ENCODE assay signal across 11 mouse cellular contexts in genomic region chr2:132695358-132696093, GRCm38 (mm10). TPM values are rescaled to one million over a fixed set of nuclear protein-coding genes. Genes with fewer than 3 reads are reported as not detected.
DNase-seq lines count a peak whose midpoint lies in the region; ATAC-seq lines count a peak whose summit lies in the region.
"Had no signal": no experiment of that assay in that cellular context is flagged by ENCODE, and none has a peak within 500 bp of the region (broad histone marks: within the 10 kb centered on the region; RNA-seq: fewer than 3 reads in every experiment).

No protein-coding gene starts in this region.

- 82% methylated on average over 9 of the region's 9 CpGs for WGBS in embryonic facial prominence, embryonic 13.5 days
- WGBS in embryonic facial prominence, embryonic 10.5 days: 87% methylated on average over 9 of the region's 9 CpGs
- WGBS in intestine, embryonic 16.5 days: 72% methylated on average over 9 of the region's 9 CpGs
- WGBS in hindbrain, embryonic 16.5 days: 88% methylated on average over 9 of the region's 9 CpGs
- WGBS in midbrain, embryonic 14.5 days: 91% methylated on average over 9 of the region's 9 CpGs

- H3K36me3 ChIP-seq in embryonic facial prominence, embryonic 13.5 days: peaks cover 17% of the 10 kb centered on the region; the same call in 1 of the 2 replicates
- H3K36me3 ChIP-seq in embryonic facial prominence, embryonic 10.5 days (replicated peaks): peaks cover 13% of the 10 kb centered on the region
- H3K36me3 ChIP-seq in intestine, embryonic 16.5 days (ENCODE audit: control insufficient read depth, insufficient read depth, low read length): no peaks in the 10 kb centered on the region
- 0 out of 2 replicates have a peak, but pooled peaks cover 4% of the 10 kb centered on the region for H3K36me3 ChIP-seq in hindbrain, embryonic 16.5 days (ENCODE audit: control insufficient read depth, insufficient read depth, low read length)
- H3K36me3 ChIP-seq in midbrain, embryonic 14.5 days (ENCODE audit: control insufficient read depth, insufficient read depth, low read length): 0 out of 2 replicates have a peak, but pooled peaks cover 10% of the 10 kb centered on the region

- H3K27ac ChIP-seq in embryonic facial prominence, embryonic 13.5 days: no peak overlapping the region
- H3K27ac ChIP-seq in embryonic facial prominence, embryonic 10.5 days (replicated peaks): no peak overlapping the region
- peak overlapping the region; percentile 17 for H3K27ac ChIP-seq in brown adipose tissue, adult 24 weeks (replicated peaks; ENCODE audit: low read depth, low read length)
- no peak overlapping the region for H3K27ac ChIP-seq in intestine, embryonic 16.5 days (ENCODE audit: low read length)
- H3K27ac ChIP-seq in hindbrain, embryonic 16.5 days (ENCODE audit: low read depth, low read length): no peak overlapping the region
- no peak overlapping the region for H3K27ac ChIP-seq in midbrain, embryonic 14.5 days (replicated peaks; ENCODE audit: low read depth, low read length)
- H3K27ac ChIP-seq: embryonic facial prominence, embryonic 15.5 days had no signal

- H3K9ac ChIP-seq in embryonic facial prominence, embryonic 13.5 days: no peak overlapping the region
- no peak overlapping the region for H3K9ac ChIP-seq in intestine, embryonic 16.5 days (ENCODE audit: low read depth, low read length)
- no peak overlapping the region for H3K9ac ChIP-seq in hindbrain, embryonic 16.5 days (ENCODE audit: low read depth, low read length)
- no peak overlapping the region for H3K9ac ChIP-seq in midbrain, embryonic 14.5 days (replicated peaks; ENCODE audit: low read length)
- H3K9ac ChIP-seq: embryonic facial prominence, embryonic 15.5 days; neural tube, embryonic 13.5 days had no signal

- no peak overlapping the region for H3K4me2 ChIP-seq in embryonic facial prominence, embryonic 13.5 days
- H3K4me2 ChIP-seq in intestine, embryonic 16.5 days (ENCODE audit: low read depth, low read length): no peak overlapping the region
- no peak overlapping the region for H3K4me2 ChIP-seq in hindbrain, embryonic 16.5 days (ENCODE audit: low read length)
- H3K4me2 ChIP-seq in midbrain, embryonic 14.5 days (ENCODE audit: low read length): no peak overlapping the region
- H3K4me2 ChIP-seq: embryonic facial prominence, embryonic 15.5 days; neural tube, embryonic 13.5 days had no signal

- no peaks in the 10 kb centered on the region for H3K4me1 ChIP-seq in embryonic facial prominence, embryonic 13.5 days
- peaks cover 6% of the 10 kb centered on the region for H3K4me1 ChIP-seq in embryonic facial prominence, embryonic 10.5 days
- peaks cover 2% of the 10 kb centered on the region for H3K4me1 ChIP-seq in brown adipose tissue, adult 24 weeks (ENCODE audit: control insufficient read depth, insufficient read depth, insufficient read length, low read length)
- peaks cover 2% of the 10 kb centered on the region; the same call in 1 of the 2 replicates for H3K4me1 ChIP-seq in intestine, embryonic 16.5 days (ENCODE audit: control insufficient read depth, insufficient read depth, low read length)
- H3K4me1 ChIP-seq in hindbrain, embryonic 16.5 days (ENCODE audit: control insufficient read depth, insufficient read depth, low read depth, low read length): no peaks in the 10 kb centered on the region
- H3K4me1 ChIP-seq in midbrain, embryonic 14.5 days (ENCODE audit: control insufficient read depth, insufficient read depth, low read length): no peaks in the 10 kb centered on the region
- H3K4me1 ChIP-seq: embryonic facial prominence, embryonic 15.5 days; neural tube, embryonic 13.5 days had no signal

- H3K27me3 ChIP-seq in embryonic facial prominence, embryonic 13.5 days: no peaks in the 10 kb centered on the region
- H3K27me3 ChIP-seq in embryonic facial prominence, embryonic 10.5 days (replicated peaks; ENCODE audit: low read depth, poor library complexity, severe bottlenecking): no peaks in the 10 kb centered on the region
- H3K27me3 ChIP-seq in intestine, embryonic 16.5 days (replicated peaks; ENCODE audit: control insufficient read depth, insufficient read depth, low read length): no peaks in the 10 kb centered on the region
- H3K27me3 ChIP-seq in hindbrain, embryonic 16.5 days (replicated peaks; ENCODE audit: control insufficient read depth, insufficient read depth, low read length): no peaks in the 10 kb centered on the region
- H3K27me3 ChIP-seq in midbrain, embryonic 14.5 days (ENCODE audit: control insufficient read depth, insufficient read depth, low read length): no peaks in the 10 kb centered on the region
- H3K27me3 ChIP-seq: CH12.LX; embryonic facial prominence, embryonic 15.5 days; neural tube, embryonic 13.5 days had no signal

- H3K4me3 ChIP-seq in embryonic facial prominence, embryonic 13.5 days: no peak overlapping the region
- H3K4me3 ChIP-seq in embryonic facial prominence, embryonic 10.5 days: no peak overlapping the region
- H3K4me3 ChIP-seq in brown adipose tissue, adult 24 weeks (ENCODE audit: insufficient read depth, low read depth, low read length): no peak overlapping the region
- no peak overlapping the region for H3K4me3 ChIP-seq in intestine, embryonic 16.5 days (ENCODE audit: low read length)
- H3K4me3 ChIP-seq in hindbrain, embryonic 16.5 days (ENCODE audit: low read length): no peak overlapping the region
- no peak overlapping the region for H3K4me3 ChIP-seq in midbrain, embryonic 14.5 days (replicated peaks; ENCODE audit: low read depth, low read length)
- H3K4me3 ChIP-seq: embryonic facial prominence, embryonic 15.5 days; neural tube, embryonic 13.5 days had no signal

- DNase-seq in embryonic facial prominence, embryonic 10.5 days (ENCODE audit: low spot score): no peak
- DNase-seq in midbrain, embryonic 14.5 days: no peak
- DNase-seq in left cerebral cortex, postnatal 36 days (ENCODE audit: low spot score in 2 of 2): no peak

- intact Hi-C loops in left cerebral cortex, postnatal 36 days (cut with DNase I): no loop called here

- no peaks in the 10 kb centered on the region for H3K9me3 ChIP-seq in embryonic facial prominence, embryonic 13.5 days
- H3K9me3 ChIP-seq in embryonic facial prominence, embryonic 10.5 days: no peaks in the 10 kb centered on the region
- H3K9me3 ChIP-seq in intestine, embryonic 16.5 days (ENCODE audit: control insufficient read depth, low read length): no peaks in the 10 kb centered on the region
- no peaks in the 10 kb centered on the region for H3K9me3 ChIP-seq in hindbrain, embryonic 16.5 days (ENCODE audit: control insufficient read depth, low read length)
- no peaks in the 10 kb centered on the region for H3K9me3 ChIP-seq in midbrain, embryonic 14.5 days (ENCODE audit: control insufficient read depth, low read length)
- H3K9me3 ChIP-seq: embryonic facial prominence, embryonic 15.5 days; neural tube, embryonic 13.5 days had no signal

- peak; percentile 56; the same call in 1 of the 2 replicates for ATAC-seq in embryonic facial prominence, embryonic 13.5 days (ENCODE audit: insufficient number of reproducible peaks, insufficient read depth, low FRiP score, low TSS enrichment, low read depth)
- ATAC-seq in intestine, embryonic 16.5 days: peak; percentile 87
- peak; percentile 100 for ATAC-seq in megakaryocyte-erythroid progenitor cell, adult 5-6 weeks (replicated peaks; ENCODE audit: low FRiP score, low TSS enrichment, poor library complexity, severe bottlenecking)
- ATAC-seq in hindbrain, embryonic 16.5 days: no peak
- no peak for ATAC-seq in midbrain, embryonic 14.5 days (ENCODE audit: low FRiP score, low TSS enrichment)

RNA-seq across cellular contexts. Expression of gene Shld1, which starts 8.8 kb away (rescaled TPM):
- 15.0 and 16.5 TPM in 2 replicates for polyA plus RNA-seq in embryonic facial prominence, embryonic 13.5 days (2015; fragmentation: Nextera tagmentation; extraction: Ambion mirVana)
- polyA plus RNA-seq in embryonic facial prominence, embryonic 10.5 days (2016; fragmentation: Nextera tagmentation; extraction: Ambion mirVana): 15.7 and 16.6 TPM in 2 replicates
- 3.6 and 6.7 TPM in 2 replicates for polyA plus RNA-seq in brown adipose tissue, adult 24 weeks (2012; ENCODE audit: insufficient read depth, insufficient read length, missing spikeins)
- polyA plus RNA-seq in intestine, embryonic 16.5 days (2015; fragmentation: Nextera tagmentation; extraction: Ambion mirVana): 13.7 and 15.2 TPM in 2 replicates
- 1.5 and 6.1 TPM in 2 replicates for total RNA-seq in megakaryocyte-erythroid progenitor cell, adult 5-6 weeks (2014; fragmentation: Nextera tagmentation)
- total RNA-seq in megakaryocyte-erythroid progenitor cell, adult 5-6 weeks (2017): 5.2 and 6.2 TPM in 2 replicates
- 21.3 and 23.5 TPM in 2 replicates for polyA plus RNA-seq in hindbrain, embryonic 16.5 days (2015; fragmentation: Nextera tagmentation; extraction: Ambion mirVana)
- polyA plus RNA-seq in midbrain, embryonic 14.5 days (2014; fragmentation: Nextera tagmentation; extraction: Ambion mirVana): 23.3 and 26.2 TPM in 2 replicates
- total RNA-seq in left cerebral cortex, postnatal 36 days (2021): 10 to 100 TPM; 10.2 to 10.9 TPM

Comparison
In these comparisons a context has a peak if more than half of its experiments do, and no peak if none do; other contexts are left out.
1. ATAC-seq: peak in embryonic facial prominence, embryonic 13.5 days (single experiment), intestine, embryonic 16.5 days (single experiment) and megakaryocyte-erythroid progenitor cell, adult 5-6 weeks (single experiment); none in hindbrain, embryonic 16.5 days (single experiment) and midbrain, embryonic 14.5 days (single experiment).